Mouse (Mus musculus): ENCODE measurements around the gene Kdm4b. TPM values are rescaled to one million over a fixed set of nuclear protein-coding genes. Genes with fewer than 3 reads are reported as not detected.

Gene Kdm4b
- total RNA-seq, 2 experiments from 2014 or later = 38.0 to 40.9 TPM

GRCm38 (mm10) chr17:56294241-56294640 is 31.6 kb upstream of the Kdm4b start:
- DNase-seq = no peak
- intact Hi-C loops (cut with DNase I) = no loop called here

- no peak for DNase-seq
- intact Hi-C loops (cut with DNase I) = no loop called here
These were observed 29.7 kb upstream of the Kdm4b start for GRCm38 (mm10) chr17:56296201-56296600.

GRCm38 (mm10) chr17:56298238-56298637 is 27.6 kb upstream of the Kdm4b start:
- DNase-seq = no peak
- intact Hi-C loops (cut with DNase I) = no loop called here

GRCm38 (mm10) chr17:56300186-56300585 is 25.7 kb upstream of the Kdm4b start, which contains the start of gene Arrdc5:
Arrdc5 (minus strand) TSS chr17:56300286.
- DNase-seq = no peak

GRCm38 (mm10) chr17:56302363-56302996 is 23.4 kb upstream of the Kdm4b start:
- DNase-seq = peak in 1 of 2 experiments; percentile 26
- intact Hi-C loops (cut with DNase I) = no loop called here

More at GRCm38 (mm10) chr17:56300186-56300585, 25.7 kb upstream of the Kdm4b start, which contains the start of gene Arrdc5:
- intact Hi-C loops (cut with DNase I) = no loop called here

- DNase-seq = peak; percentile 64 to 70
- intact Hi-C loops (cut with DNase I) = no loop called here
These were observed 22.6 kb upstream of the Kdm4b start, which contains the start of gene Uhrf1 for GRCm38 (mm10) chr17:56303160-56303846. Uhrf1 (plus strand) TSS chr17:56303321.

GRCm38 (mm10) chr17:56303847-56304586 is 21.8 kb upstream of the Kdm4b start:
- intact Hi-C loops (cut with DNase I) = no loop called here
- peak; percentile 94 to 95 for DNase-seq

- DNase-seq = no peak
- intact Hi-C loops (cut with DNase I) = no loop called here
These were observed 21.1 kb upstream of the Kdm4b start for GRCm38 (mm10) chr17:56304718-56305117.

DNA sequence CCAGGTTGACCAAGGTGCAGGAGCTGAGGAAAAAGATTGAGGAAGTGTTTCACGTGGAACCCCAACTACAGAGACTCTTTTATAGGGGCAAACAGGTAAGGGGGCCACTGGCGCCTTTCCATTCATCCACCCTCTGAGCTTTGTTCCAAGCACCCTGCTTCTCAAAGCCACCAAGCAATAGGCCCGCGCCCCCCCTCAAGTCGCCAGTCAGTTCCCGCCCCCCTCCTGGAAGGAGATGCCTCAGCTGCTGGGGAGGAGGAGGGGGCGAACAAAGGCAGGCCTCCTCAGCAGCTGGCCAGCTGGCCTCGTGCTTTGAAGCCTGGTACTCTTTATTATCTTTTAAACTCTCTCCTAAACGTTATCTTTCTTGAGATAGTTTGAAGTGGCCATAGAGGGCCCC is 20.7 kb upstream of the Kdm4b start:
- intact Hi-C loops (cut with DNase I) = no loop called here
- no peak for DNase-seq

- intact Hi-C loops (cut with DNase I) = no loop called here
- DNase-seq = no peak
These were observed 20.0 kb upstream of the Kdm4b start for GRCm38 (mm10) chr17:56305826-56306225.

DNA sequence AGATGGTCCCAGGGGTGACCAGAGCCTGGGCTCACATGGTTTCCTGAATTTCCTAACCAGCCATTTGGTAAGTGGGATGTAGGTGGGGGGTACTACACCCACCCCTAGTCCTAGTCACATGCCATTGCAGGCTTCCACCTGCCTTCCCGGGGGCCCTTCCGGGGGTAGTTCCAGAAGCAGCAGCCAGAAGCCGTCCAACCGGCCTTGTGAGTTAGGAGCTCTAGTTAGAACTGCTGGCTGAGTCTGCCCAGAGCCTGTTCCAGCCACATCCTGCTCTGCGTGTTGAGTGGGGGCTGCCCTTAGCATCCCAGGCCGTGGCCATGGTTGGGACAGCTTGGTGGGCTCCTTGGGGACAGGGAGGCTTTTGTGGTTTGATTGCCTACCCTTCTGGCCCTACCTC is 17.8 kb upstream of the Kdm4b start:
- intact Hi-C loops (cut with DNase I) = no loop called here
- no peak for DNase-seq

DNA sequence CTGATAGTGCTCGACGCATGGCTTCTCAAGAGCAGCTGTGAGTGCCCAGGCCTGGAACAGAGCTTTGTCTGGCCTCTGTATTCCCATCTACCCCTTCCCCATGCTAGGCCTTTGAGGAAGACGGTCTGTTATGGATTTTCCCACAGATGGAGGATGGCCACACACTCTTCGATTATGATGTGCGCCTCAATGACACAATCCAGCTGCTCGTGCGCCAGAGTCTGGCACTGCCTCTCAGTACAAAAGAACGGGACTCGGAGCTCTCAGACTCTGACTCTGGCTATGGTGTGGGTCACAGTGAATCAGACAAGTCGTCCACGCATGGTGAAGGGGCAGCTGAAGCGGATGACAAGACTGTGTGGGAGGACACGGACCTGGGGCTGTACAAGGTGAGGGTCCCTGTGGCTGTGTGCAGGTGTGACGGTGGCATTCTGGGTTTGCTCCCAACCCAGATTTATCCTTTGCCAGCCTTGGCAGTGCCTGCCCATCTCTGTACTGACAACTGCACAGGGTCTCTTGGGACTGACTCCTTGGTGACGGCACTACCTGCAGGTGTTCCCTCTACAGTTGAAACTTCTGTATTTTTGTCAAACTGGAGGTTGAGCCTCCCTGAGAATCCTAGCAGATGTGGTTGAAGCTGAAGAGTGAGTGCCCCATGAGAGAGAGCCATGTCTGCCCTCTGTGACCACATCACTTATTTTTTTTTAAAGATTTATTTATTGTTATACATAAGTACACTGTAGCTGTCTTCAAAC is 16.5 kb upstream of the Kdm4b start:
- intact Hi-C loops (cut with DNase I) = no loop called here
- DNase-seq = no peak

GRCm38 (mm10) chr17:56324419-56324818 is 1.4 kb upstream of the Kdm4b start:
- intact Hi-C loops (cut with DNase I) = no loop called here
- DNase-seq = no peak

GRCm38 (mm10) chr17:56326153-56327147 is 588 bp downstream of the Kdm4b start:
- no peak for DNase-seq
- intact Hi-C loops (cut with DNase I) = loop anchor here (2.0 kb wide), 1 partner anchor 34 kb away; the partner anchor contains the start of gene Plin3

DNA sequence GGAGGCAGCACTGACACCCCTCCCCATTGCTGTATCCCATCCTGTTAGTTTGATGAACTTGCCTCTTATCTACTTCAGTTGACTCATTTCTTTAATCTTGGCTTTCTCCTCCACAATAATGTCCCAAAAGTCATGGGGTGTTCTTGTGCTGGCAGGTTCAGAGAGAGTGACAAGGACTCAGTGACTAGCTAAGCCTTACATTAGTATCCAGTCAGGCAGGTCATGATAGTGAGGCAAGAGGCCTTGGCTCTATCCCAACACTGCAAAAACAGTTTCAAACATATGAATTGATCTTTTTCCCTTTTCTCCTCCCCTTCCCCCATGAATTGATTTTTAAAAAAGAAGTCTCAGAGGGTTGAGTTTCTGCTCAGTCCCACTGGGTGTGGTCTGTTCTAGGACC is 3.4 kb downstream of the Kdm4b start:
- intact Hi-C loops (cut with DNase I) = no loop called here
- no peak for DNase-seq

DNA sequence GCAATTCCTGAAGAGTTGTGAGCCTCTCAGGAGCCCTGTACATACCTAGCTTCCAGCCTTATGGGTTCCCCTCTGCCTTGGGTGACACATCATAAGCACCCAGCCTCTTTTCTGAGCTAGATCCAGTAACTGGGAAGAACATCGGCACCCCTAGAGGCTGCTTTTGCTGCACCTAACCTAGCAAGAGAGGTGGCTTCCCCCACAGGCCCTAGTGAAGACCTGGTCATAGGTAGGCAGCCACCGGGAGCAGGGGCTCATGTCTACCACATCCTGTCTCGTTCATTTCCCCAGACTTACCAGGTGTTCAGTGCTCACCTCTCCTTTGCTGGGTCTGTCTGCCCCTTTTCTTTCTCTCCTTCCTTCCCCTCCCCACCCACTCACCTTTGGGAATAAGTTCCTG is 4.5 kb downstream of the Kdm4b start:
- DNase-seq = no peak
- intact Hi-C loops (cut with DNase I) = no loop called here

- DNase-seq = peak; percentile 33
- intact Hi-C loops (cut with DNase I) = no loop called here
These were observed 5.4 kb downstream of the Kdm4b start for GRCm38 (mm10) chr17:56331256-56331655.

GRCm38 (mm10) chr17:56332987-56333386 is 7.1 kb downstream of the Kdm4b start:
- DNase-seq = no peak
- intact Hi-C loops (cut with DNase I) = no loop called here

GRCm38 (mm10) chr17:56337190-56337589 is 11.3 kb downstream of the Kdm4b start:
- intact Hi-C loops (cut with DNase I) = no loop called here

More at GRCm38 (mm10) chr17:56337190-56337589, 11.3 kb downstream of the Kdm4b start:
- peak; percentile 66 to 67 for DNase-seq
